Mouse (Mus musculus) thymus, adult 2 months (tissue): ENCODE results near the gene Ly6c2. TPM values are rescaled to one million over a fixed set of nuclear protein-coding genes. Genes with fewer than 3 reads are reported as not detected.

Experiments
- DNase-seq: peaks from one replicate; pipeline ENCODE4 v3.0.0; 2021
- H3K27ac ChIP-seq: fragments of 200-500 bp; 2 replicates; pipeline ENCODE4 v1.5.1; 2012; ENCODE audit warnings: low read length, control low read depth; ENCODE audit not compliant: control insufficient read depth, insufficient read depth
- H3K27me3 ChIP-seq: fragments of 200-500 bp; 2 replicates; pipeline ENCODE4 v1.6.1; 2012; ENCODE audit warnings: mild to moderate bottlenecking, low read length, moderate library complexity, mixed read lengths; ENCODE audit not compliant: control insufficient read depth, insufficient read depth
- H3K36me3 ChIP-seq: fragments of 200-500 bp; 2 replicates; pipeline ENCODE4 v1.6.1; 2012; ENCODE audit warnings: mild to moderate bottlenecking, low read length, moderate library complexity; ENCODE audit not compliant: control insufficient read depth, insufficient read depth
- H3K4me1 ChIP-seq: fragments of 200-500 bp; replicated peaks from 2 replicates; pipeline ENCODE4 v1.6.1; 2012; ENCODE audit warnings: low read length; ENCODE audit not compliant: control insufficient read depth, insufficient read depth
- H3K4me3 ChIP-seq: fragments of 200-500 bp; 2 replicates; pipeline ENCODE4 v1.5.1; 2012; ENCODE audit warnings: mild to moderate bottlenecking, low read length, control low read depth, moderate library complexity; ENCODE audit not compliant: control insufficient read depth, insufficient read depth
- CTCF ChIP-seq: fragments of 200-500 bp; IDR thresholded peaks from 2 replicates; pipeline ENCODE4 v1.5.1; 2012; ENCODE audit warnings: mild to moderate bottlenecking, control low read depth, low read length, moderate library complexity, borderline replicate concordance; ENCODE audit not compliant: control insufficient read depth, poor library complexity, insufficient read depth; ENCODE audit errors: extremely low read depth
- POLR2A ChIP-seq: fragments of 200-500 bp; IDR thresholded peaks from 2 replicates; pipeline ENCODE4 v1.6.1; 2012; ENCODE audit warnings: mild to moderate bottlenecking, low read length, control low read depth, moderate library complexity; ENCODE audit not compliant: control insufficient read depth, poor library complexity, insufficient read depth; ENCODE audit errors: extremely low read depth
- polyA plus RNA-seq: library from polyadenylated mRNA; depleted of rRNA; stranded (reverse); fragments of >200 nt; gene quantifications from 2 replicates; pipeline ENCODE4 v1.2.3, GENCODE M21; 2012; rRNA removed

Ly6c2 gene
- polyA plus RNA-seq, 1 experiment: 179 TPM

GRCm38 (mm10) chr15:75060505-75060904, 51.3 kb downstream of the Ly6c2 start:
- H3K36me3 ChIP-seq: no peaks in the 10 kb centered on the region
- peak; percentile 71 for DNase-seq
- no peak overlapping the region for H3K27ac ChIP-seq
- no peaks in the 10 kb centered on the region for H3K27me3 ChIP-seq
- no peak overlapping the region for H3K4me3 ChIP-seq
- H3K4me1 ChIP-seq: peaks cover 11% of the 10 kb centered on the region
- TF ChIP-seq CTCF (peak; percentile 41; the same call in 1 of the 2 replicates), POLR2A (no peak)

Other genes starting within 250 kb of the Ly6c2 start
- gene 2010109I03Rik, start 214.9 kb downstream of the Ly6c2 start, polyA plus RNA-seq: 1.4 TPM in 2 replicates
- 4.1 and 5.2 TPM in 2 replicates for gene Ly6i, start 128.5 kb downstream of the Ly6c2 start, polyA plus RNA-seq
- 112 and 170 TPM in 2 replicates for gene Ly6a, start 113.9 kb downstream of the Ly6c2 start, polyA plus RNA-seq
- 77.4 and 130 TPM in 2 replicates for gene Ly6c1, start 63.1 kb downstream of the Ly6c2 start, polyA plus RNA-seq
- 1.7 and 2.5 TPM in 2 replicates for gene Ly6g, start 43.3 kb upstream of the Ly6c2 start, polyA plus RNA-seq
- 0.18 and 0.50 TPM in 2 replicates for gene BC025446, start 104.4 kb upstream of the Ly6c2 start, polyA plus RNA-seq
- gene Ly6f, start 156.5 kb upstream of the Ly6c2 start, polyA plus RNA-seq: not detected in 2 replicates